25 mouse cellular contexts compared by ENCODE assay signal in genomic region chr13:25127806-25128205, GRCm38 (mm10).
"Had no signal": no experiment of that assay in that cellular context is flagged by ENCODE, and none has a peak within 500 bp of the region (broad histone marks: within the 10 kb centered on the region; RNA-seq: fewer than 3 reads in every experiment).

No protein-coding gene starts in this region.

- H3K4me3 ChIP-seq: heart, adult 2 months; heart, embryonic 13.5 days; heart, embryonic 15.5 days; hindbrain, embryonic 10.5 days; hindbrain, embryonic 12.5 days; kidney, embryonic 15.5 days; limb, embryonic 13.5 days; limb, embryonic 15.5 days; liver, embryonic 12.5 days had no signal

- DNase-seq: gastrocnemius, postnatal 14 days; gastrocnemius, postnatal 36 days; heart, adult 2 months; heart, postnatal 14 days; heart, postnatal 4 days; kidney, adult 11 months; kidney, adult 2 months; kidney, adult 9 months; kidney, postnatal 14 days; kidney, postnatal 36 days; layer of hippocampus, postnatal 36 days; left cerebral cortex, postnatal 4 days had no signal

- ATAC-seq: hindbrain, embryonic 16.5 days; intestine, embryonic 16.5 days; liver, embryonic 12.5 days had no signal

- H3K27ac ChIP-seq: heart, adult 2 months; heart, embryonic 13.5 days; heart, embryonic 15.5 days; hindbrain, embryonic 10.5 days; hindbrain, embryonic 12.5 days; hindbrain, embryonic 14.5 days; kidney, embryonic 15.5 days; kidney, postnatal 0 days; limb, embryonic 13.5 days; limb, embryonic 15.5 days; liver, embryonic 12.5 days; liver, embryonic 14.5 days had no signal
